Mouse (Mus musculus) left cerebral cortex, postnatal 4 days (tissue): Measurements from ENCODE around the gene Edaradd. TPM values are rescaled to one million over a fixed set of nuclear protein-coding genes. Genes with fewer than 3 reads are reported as not detected.
A peak's percentile ranks its signal among the peaks of the same experiment; 100 is the strongest.
"Not testable (repeated sequence)": the region's sequence is repeated elsewhere in the genome, so short reads cannot be mapped to it uniquely, and the experiment has no call there.

Source experiments
- DNase-seq: peaks from one replicate; pipeline ENCODE4 v3.0.0-alpha.2; 2022
- intact Hi-C: fragments of 180-260 bp; cut with DNase I; formaldehyde crosslinking; loops from one replicate; pipeline ENCODE4 v1.15.1; 2025
- total RNA-seq, 2 experiments: library from RNA; stranded (reverse); gene quantifications; 2 replicates each; pipeline ENCODE4 v1.2.3; 2021

Edaradd gene
- total RNA-seq, 2 experiments from 2014 or later = 2.6 to 3.4 TPM

DNA sequence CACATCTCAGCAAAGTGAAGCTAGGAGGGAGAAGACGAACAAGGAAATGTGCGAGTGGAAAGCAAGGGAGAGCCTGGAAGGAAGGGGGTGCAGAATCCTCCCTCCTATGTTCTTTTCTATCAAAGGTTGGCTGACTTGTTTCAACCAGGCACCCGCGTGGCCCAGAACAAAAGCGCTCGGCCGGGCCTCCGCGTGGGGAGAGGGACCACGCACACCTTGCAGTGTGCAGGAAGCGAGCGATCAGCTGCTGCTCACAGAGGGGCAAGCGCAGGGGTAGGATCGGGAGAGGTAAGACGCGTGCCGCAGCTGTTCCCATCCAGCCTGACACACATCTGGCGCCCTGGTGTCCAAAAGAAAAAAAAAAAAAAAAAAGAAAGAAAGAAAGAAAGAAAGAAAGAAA, 867 bp downstream of the Edaradd start:
- intact Hi-C loops = no loop called here
- no peak for DNase-seq

DNA sequence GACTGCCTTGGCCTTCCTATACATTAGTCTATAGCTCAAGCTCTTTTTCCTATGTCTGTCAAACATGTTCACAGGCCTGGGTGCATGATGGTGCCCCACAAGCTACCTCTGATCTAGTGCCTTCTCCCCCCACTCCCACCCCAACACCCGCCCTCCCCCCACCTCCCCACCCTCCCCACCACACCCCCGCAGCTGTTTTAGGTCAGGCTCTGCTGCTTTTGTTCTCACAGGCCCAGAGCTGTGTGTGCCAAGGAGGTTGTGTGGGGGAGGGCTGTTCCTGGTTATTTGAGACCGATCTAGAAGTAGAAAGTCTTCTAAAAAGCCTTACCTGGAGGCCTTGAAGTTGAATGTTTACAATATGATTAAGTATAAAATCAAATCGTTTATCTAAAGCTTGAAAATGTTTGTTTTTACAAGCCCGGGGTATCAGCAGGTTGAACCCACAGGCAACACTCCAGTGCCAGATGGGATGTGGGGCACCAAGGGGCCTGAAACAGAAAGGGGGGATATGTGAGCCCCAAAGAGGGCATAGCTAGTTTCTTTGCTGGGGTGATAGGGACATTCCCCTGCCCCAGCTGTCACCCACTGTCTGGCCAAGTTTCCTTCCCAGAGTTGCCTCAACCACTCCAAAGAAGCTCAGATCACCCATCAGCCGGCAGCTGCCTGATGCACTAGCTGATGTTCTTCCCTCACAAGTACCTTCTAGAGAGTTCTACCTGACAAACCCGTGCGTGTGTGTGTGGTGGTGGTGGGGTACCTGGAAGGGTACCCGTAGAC, 8.9 kb downstream of the Edaradd start:
- intact Hi-C loops = no loop called here
- no peak for DNase-seq

DNA sequence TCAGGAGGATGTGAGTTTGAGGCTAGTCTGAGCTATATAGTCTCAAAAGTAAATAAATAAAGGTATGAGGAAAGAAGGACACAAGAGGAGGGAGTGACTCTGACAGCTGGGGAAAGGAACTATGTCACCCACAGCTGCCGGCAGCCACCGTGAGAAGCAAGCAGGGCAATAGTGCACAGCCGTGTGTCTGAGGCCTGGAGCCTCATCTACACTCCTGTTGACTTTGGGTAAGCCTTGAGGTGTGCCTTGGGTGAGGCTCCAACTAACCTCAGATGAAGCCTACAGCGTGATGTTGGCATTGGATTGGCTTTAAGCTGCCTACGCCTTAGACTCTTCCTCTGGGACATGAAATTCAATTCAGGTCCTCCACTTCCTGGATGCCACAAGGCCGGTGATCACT, 10.2 kb downstream of the Edaradd start:
- no peak for DNase-seq
- intact Hi-C loops = no loop called here

- intact Hi-C loops = no loop called here
- DNase-seq = no peak
Observed at GRCm38 (mm10) chr13:12507426-12507825, 12.8 kb downstream of the Edaradd start.

- no peak for DNase-seq
- intact Hi-C loops = no loop called here
Observed at GRCm38 (mm10) chr13:12505359-12505758, 14.9 kb downstream of the Edaradd start.

- DNase-seq = no peak
- intact Hi-C loops = no loop called here
Observed at GRCm38 (mm10) chr13:12503238-12503751, 16.9 kb downstream of the Edaradd start.

DNA sequence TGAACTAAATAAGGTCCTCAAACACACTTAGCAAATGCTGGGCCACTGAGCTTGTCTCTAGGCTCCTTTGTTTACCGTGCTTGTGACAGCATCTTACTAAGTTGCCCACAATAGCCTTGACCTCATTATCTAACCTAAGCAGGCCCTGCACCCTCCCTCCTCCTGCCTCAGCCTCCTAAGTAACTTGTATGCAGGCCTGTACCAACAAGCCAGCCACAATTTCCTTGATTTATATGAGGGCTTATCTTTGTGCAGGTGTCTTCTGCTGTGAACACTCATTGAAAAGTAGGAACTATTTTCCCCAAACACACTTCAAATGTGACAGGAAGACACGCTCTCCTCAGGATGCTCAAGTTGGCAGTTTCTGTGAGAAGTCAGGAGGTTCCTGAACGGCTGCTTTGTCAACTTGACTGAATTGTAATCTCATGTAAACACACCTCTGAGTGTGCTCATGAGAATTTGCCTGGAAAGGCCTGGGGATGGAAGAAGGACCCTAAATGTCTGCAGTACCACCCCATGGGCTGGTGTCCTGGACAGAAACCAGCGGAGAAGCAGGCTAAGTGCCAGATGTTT, 17.5 kb downstream of the Edaradd start:
- DNase-seq = no peak
- intact Hi-C loops = no loop called here

- intact Hi-C loops = no loop called here
- DNase-seq = no peak
Observed at GRCm38 (mm10) chr13:12499107-12499506, 21.1 kb downstream of the Edaradd start.

GRCm38 (mm10) chr13:12497809-12498208, 22.4 kb downstream of the Edaradd start:
- intact Hi-C loops = no loop called here
- DNase-seq = no peak

DNA sequence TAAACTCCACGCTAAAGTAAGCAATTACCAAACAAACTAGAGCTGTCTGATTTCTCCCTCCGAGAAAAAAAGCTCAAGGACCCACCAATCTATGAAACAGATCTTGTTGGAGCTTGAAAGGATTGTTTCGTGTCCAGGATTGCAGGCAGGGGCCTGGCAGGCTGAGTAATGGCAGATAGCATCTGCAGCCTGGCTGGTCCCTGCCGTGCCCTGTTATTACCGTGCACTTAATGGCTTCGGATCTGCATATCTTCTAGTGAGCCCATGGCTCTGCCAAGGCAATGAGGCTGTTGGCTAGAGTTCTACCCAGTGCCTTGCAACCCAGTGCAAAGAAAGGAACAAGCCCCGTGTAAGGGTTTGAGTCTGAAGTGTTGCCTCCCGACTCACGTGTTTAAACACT, 25.5 kb downstream of the Edaradd start:
- no peak for DNase-seq
- intact Hi-C loops = no loop called here

GRCm38 (mm10) chr13:12492515-12492914, 27.7 kb downstream of the Edaradd start:
- intact Hi-C loops = no loop called here
- no peak for DNase-seq

DNA sequence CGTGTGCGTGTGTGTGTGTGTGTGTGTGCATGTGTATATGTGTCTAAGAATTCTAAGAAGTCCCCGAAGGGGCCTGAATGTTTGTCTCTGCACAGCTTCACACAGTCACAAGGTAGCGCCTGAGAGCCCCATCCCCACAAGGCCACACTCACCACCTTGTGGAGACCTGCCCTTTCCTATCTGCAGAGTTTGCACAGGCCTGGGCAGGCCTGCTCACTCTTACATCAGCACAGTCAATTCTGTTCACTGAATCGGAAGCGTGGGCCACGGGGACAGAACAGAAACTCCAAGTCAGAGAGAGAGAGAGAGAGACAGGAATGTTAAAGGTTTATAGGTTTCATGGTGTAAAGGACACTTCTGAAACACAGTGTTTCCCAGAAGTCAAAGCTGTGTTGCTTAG, 34.6 kb downstream of the Edaradd start:
- intact Hi-C loops = loop anchor here (10.0 kb wide), 1 partner anchor 59 kb away; no protein-coding TSS in a partner anchor
- no peak for DNase-seq

DNA sequence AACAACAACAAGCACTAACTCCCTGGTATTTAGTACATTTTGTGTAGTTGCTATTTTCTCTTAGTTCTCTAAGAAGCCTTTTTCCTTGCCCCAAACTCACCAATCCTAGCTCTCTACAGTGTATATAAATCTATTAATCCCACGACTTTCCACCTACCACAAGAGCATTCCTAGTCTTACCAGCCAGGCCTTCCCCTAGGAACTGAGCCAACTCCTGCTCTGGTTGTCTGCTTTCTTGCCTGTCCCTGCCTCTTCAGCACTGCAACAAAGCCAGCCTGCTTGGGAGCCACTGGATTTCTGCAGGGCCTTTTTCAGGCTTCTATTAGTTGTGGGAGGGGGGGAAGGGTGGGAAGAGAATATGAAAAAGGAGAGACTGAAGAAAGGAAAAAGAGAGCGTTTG, 35.0 kb downstream of the Edaradd start:
- intact Hi-C loops = loop anchor here (10.0 kb wide), 1 partner anchor 60 kb away; no protein-coding TSS in a partner anchor
- DNase-seq = no peak

DNA sequence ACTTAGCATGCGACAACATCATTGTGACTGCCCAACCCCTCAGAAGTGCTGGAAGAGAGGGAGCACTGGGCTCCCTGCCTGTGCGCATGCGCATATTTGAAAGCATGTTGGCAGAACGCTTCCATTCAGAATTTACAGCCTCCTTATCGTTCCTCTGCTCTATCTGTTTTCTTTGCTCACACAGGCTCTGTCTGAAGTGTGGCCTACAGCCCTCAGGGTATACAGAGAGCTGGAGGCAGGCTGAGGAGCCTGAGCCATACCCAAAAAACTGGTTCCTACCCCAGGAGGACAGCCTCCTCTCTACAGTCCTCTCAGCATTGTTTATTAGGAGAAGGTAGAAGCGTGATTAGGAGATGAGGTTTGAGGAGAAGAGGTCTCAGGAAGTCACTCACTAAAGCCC, 40.4 kb downstream of the Edaradd start:
- DNase-seq = no peak
- intact Hi-C loops = loop anchor here (10.0 kb wide), 1 partner anchor 65 kb away; no protein-coding TSS in a partner anchor

DNA sequence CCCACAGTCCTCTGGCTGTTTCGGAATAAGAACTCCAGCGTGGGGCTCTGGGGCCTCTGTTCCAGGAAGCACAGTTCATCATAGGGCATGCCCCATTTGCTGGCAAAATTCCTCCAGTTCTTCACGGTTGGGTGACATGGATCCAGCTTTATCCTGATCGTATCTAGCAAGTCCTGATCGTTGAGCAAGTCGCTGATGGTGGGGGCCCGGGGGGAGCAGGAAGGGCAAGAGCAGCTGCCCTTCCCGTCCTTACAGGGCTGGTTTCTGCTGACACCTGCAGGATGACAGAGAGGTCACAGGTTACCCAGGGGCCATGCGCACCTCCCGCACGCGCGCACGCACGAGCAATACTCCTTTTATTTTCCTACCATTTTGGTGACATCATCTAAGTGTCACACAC, 41.9 kb downstream of the Edaradd start:
- intact Hi-C loops = no loop called here
- peak; percentile 5 for DNase-seq

GRCm38 (mm10) chr13:12476886-12477285, 43.4 kb downstream of the Edaradd start:
- intact Hi-C loops = no loop called here
- no peak for DNase-seq

GRCm38 (mm10) chr13:12475239-12475638, 45.0 kb downstream of the Edaradd start:
- intact Hi-C loops = no loop called here
- DNase-seq = no peak

GRCm38 (mm10) chr13:12473724-12474378, 46.4 kb downstream of the Edaradd start:
- intact Hi-C loops = loop anchor here (5.0 kb wide), 2 partner anchors 203 to 943 kb away; no protein-coding TSS in a partner anchor
- peak; percentile 73 for DNase-seq

- intact Hi-C loops = no loop called here
- DNase-seq = no peak
Observed at GRCm38 (mm10) chr13:12468488-12468887, 51.8 kb downstream of the Edaradd start.

DNA sequence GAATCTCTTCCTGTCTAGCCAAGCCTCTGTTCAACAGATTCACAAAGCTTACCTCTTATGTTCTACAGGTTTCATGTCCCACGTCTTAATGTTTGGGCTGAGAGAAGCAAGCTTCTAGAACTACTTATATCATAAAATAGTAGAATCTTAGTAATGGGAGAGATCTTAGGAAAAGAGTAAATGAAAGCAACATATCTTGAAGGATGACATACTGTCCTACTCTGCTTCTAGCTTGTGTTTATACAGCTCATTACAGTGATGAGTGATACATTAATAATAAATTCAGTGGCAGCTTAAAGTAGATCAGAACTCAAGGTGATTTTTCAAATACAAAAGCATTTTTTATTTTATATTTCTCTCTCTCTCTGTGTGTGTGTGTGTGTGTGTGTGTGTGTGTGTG, 55.4 kb downstream of the Edaradd start, which contains the start of gene Lgals8:
TSS of gene Lgals8 (minus strand) at position 101 of the 400 bp plus-strand sequence.
- DNase-seq = no peak
- intact Hi-C loops = no loop called here

- DNase-seq, intact Hi-C loops: not testable (repeated sequence)
Observed at GRCm38 (mm10) chr13:12464159-12464558, 56.1 kb downstream of the Edaradd start.
